Mouse (Mus musculus): ENCODE data around the gene Spink8. TPM values are rescaled to one million over a fixed set of nuclear protein-coding genes. Genes with fewer than 3 reads are reported as not detected.
"Not testable (repeated sequence)": the region's sequence is repeated elsewhere in the genome, so short reads cannot be mapped to it uniquely, and the experiment has no call there.

Spink8 gene
- 10 to 100 TPM; 60.8 to 71.0 TPM for total RNA-seq (2021)
- long read RNA-seq, experiment 1, transcript Spink8-202 (5 exons, 768 nt), result major isoform, 30 of 54 reads
- long read RNA-seq, experiment 1, transcript Spink8-201 (4 exons, 637 nt), result minor isoform, 22 of 54 reads
- long read RNA-seq, experiment 1, partial matches to known transcripts, result 1 of 54 reads
- long read RNA-seq, experiment 1, other reads (novel, unspliced or antisense), result 1 of 54 reads
- long read RNA-seq, experiment 2, transcript Spink8-202 (5 exons, 768 nt), result major isoform, 37 of 81 reads
- long read RNA-seq, experiment 2, transcript Spink8-201 (4 exons, 637 nt), result major isoform, 37 of 81 reads
- long read RNA-seq, experiment 2, partial matches to known transcripts, result 0 of 81 reads
- long read RNA-seq, experiment 2, other reads (novel, unspliced or antisense), result 7 of 81 reads

DNA sequence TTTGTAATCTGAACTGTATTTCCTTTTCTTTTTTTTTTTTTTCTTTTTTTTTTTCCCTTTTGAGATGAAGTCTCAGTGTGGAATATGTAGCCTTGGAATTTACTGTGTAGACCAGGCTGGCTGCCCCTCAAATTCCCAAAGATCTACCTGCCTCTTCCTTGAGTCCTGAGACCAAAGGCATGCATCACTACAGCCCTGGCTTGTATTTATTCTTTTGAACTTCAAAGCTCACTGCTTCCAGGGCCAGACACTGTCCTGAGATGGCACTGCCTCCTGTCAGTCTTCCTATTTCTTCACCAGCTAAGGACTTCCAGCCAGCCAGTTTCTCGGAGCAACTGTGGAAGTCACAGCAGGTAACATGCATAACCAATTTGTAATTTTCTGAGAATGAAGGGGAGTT, at the start of gene Spink8:
Gene Spink8 (plus strand): TSS at position 301 of the 400 bp plus-strand sequence.
- no peak for TF ChIP-seq CTCF (conservative IDR thresholded peaks at IDR 0.05)
- no peak within 1 kb of the TSS for H3K4me3 ChIP-seq
- no peak for DNase-seq (ENCODE audit: low spot score in 2 of 2)
- H3K27ac ChIP-seq, result no peak within 1 kb of the TSS

DNA sequence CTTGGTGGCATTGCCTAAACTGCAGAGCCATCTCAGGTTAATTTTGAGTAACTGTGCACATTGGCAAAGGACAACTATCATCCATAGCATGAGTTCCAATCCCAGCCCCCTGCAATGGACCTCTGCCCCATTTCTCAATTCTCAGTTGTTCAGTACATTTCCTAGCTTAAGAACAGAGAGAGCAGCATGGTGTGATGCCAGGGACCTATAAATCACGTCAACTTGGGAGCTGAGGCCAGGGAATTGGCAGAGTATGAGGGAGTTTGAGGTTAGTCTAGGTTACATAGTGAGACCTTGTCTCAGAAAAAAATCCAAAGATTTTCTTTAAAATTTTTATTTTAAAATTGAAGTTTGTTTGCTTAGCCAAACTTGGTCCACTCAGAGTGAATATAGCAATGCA, 45.2 kb upstream of the Spink8 start:
- not testable (repeated sequence) for DNase-seq (ENCODE audit: low spot score in 2 of 2); H3K27ac ChIP-seq; H3K4me3 ChIP-seq

DNA sequence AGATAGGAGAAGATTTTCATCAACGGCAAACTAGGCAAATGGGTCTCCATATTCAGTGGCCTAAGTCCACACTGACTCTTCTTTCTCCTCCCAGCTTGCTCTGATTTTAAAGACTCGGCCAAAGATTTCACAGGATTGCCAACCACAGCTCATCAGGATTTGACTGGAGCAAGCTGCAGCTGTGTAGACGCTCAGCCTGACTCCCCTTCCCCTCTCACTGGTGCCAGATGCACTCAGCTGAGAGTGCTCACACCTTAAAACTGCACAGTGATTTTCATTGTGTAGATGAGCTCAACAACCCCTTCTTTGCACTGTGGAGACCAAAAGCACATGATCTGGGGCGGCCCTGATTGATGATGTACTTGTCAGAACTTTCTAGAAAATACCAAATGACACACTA, 21.5 kb upstream of the Spink8 start, which contains the start of gene Fbxw27:
Gene Fbxw27 (minus strand): TSS at position 101 of the 400 bp plus-strand sequence.
- not testable (repeated sequence) for H3K27ac ChIP-seq; H3K4me3 ChIP-seq; DNase-seq (ENCODE audit: low spot score in 2 of 2)

DNA sequence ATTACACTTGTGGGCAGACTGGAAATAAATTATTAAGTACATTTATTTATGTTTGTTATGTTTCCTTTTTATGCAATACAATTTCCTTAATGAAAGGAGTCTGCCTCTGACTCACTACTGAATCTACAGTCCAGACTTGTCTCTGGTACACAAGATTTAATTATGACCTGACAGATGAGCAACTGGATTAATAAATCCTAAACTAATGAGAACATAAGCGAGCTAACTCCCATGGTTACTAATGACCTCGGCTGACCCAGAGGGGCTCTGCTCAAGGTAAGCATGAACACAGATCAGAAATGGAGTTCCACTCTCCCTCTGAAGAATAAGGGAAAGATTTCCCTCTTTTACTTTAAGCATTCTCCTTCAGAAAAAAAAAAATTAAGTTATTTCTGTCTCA, 16.9 kb upstream of the Spink8 start:
- no peak for DNase-seq (ENCODE audit: low spot score in 2 of 2)
- Histone ChIP-seq H3K27ac (no peak overlapping the region), H3K4me3 (no peak overlapping the region)
- no peak for TF ChIP-seq CTCF (conservative IDR thresholded peaks at IDR 0.05)

DNA sequence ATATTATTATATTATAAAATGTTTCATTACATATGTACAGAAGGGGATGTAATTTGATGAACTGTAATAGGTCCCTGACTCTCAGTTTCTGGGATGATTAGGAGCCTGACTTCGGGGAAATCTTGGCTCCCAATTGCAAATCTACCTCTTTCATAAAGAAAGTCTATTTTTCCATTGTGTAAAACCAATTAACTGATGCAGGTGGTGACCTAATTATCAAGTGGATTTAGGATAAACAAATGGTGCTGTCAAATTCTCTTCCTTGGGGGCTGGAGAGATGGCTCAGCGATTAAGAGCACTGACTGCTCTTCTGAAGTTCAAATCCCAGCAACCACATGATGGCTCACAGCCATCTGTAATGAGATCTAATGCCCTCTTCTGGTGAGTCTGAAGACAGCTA, 16.3 kb upstream of the Spink8 start:
- no peak; the same call in 1 of the 2 replicates for TF ChIP-seq CTCF (conservative IDR thresholded peaks at IDR 0.05)
- no peak overlapping the region for H3K4me3 ChIP-seq
- H3K27ac ChIP-seq, result no peak overlapping the region
- no peak for DNase-seq (ENCODE audit: low spot score in 2 of 2)

DNA sequence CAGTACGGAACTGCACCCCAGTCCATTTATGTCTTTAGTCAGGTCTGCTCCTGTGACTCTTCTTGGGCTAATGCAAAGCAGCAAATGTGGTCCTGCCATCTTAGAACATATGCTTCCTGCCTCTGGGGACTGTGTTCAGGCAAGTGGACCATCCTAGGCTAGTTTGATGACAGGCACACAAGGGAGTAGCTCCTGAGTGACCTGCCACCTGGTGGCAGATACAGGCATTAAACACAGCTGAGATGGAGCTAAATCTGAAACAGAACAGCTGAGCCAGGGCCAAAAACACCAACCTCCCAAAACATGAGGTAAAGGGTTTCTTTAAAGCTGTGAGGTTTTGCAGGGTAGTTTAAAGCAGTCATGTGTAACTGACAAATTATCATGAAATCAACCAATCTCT, 14.0 kb upstream of the Spink8 start:
- Histone ChIP-seq H3K27ac (no peak overlapping the region), H3K4me3 (no peak overlapping the region)
- peak in 1 of 2 experiments; percentile 10 for DNase-seq (ENCODE audit: low spot score in 2 of 2)
- peak; percentile 72 for TF ChIP-seq CTCF (conservative IDR thresholded peaks at IDR 0.05)

DNA sequence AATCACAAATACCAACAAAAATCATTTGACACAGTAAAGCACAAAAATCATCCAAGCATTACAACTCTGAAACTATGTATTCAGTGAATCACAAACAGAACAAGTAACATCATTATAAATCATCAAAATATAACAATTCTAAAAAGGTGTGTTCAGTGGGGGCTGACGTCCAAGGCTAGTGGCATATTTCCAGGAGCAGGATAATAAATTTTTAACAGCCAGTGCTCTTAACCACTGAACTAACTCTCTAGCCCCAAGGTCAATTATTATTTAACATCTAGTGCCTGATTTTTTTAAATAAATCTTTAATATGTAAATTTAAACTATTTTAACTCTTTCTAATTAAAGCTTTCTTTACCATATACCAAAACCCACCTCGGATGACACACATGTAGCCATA, 6.5 kb upstream of the Spink8 start:
- not testable (repeated sequence) for H3K27ac ChIP-seq; H3K4me3 ChIP-seq; DNase-seq (ENCODE audit: low spot score in 2 of 2)

DNA sequence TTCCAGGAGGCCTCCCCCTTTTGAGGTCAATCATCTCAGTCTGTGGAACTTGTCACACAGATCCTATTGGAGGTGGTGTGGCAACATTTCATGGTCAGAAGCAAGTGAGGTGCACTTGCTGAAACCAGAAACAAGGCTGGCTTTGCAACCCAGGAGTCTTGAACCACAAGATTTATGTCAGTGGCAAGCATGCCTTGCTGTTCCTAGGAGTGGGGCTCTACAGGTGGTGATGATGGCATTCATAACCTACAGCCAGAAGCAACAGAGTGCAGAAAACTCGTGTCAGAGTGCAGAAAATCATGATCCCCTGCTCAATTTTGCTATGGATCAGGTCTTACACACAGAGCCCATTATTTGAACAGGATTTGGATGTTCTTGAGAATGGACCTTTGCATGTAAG, 5.8 kb upstream of the Spink8 start:
- Histone ChIP-seq H3K4me3 (no peak overlapping the region), H3K27ac (no peak overlapping the region)
- DNase-seq (ENCODE audit: low spot score in 2 of 2), result no peak
- no peak for TF ChIP-seq CTCF (conservative IDR thresholded peaks at IDR 0.05)

DNA sequence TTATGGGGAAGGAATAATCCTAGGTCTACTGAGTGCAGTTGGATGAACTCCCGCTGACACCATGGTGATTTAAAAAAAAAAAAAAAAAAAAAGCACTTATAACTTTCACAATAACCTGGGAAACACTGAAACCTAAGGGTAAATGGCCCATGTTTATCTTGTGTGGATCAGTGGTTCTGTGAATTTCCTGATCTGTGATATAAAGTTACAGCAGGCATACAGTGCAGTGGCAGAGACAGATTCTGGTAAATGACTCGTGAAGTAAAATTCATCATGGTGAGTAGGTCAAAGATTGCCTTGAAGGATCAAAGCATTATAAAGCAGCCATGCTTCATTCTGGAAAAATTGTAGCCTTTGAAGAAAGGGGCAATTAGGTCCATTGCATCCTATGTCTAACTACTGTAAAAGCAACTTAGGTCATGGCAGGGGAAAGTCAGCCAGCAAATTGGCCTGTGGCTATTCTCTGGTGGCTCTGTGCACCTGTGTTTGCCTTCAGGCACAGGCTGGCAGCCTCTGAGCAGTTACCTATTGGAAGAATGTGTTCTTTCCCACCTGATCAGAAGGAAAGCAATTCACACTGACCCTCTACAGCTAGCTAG, 5.3 kb upstream of the Spink8 start:
- Histone ChIP-seq H3K27ac (no peak overlapping the region), H3K4me3 (no peak overlapping the region)
- no peak for DNase-seq (ENCODE audit: low spot score in 2 of 2)
- TF ChIP-seq CTCF (conservative IDR thresholded peaks at IDR 0.05), result no peak

DNA sequence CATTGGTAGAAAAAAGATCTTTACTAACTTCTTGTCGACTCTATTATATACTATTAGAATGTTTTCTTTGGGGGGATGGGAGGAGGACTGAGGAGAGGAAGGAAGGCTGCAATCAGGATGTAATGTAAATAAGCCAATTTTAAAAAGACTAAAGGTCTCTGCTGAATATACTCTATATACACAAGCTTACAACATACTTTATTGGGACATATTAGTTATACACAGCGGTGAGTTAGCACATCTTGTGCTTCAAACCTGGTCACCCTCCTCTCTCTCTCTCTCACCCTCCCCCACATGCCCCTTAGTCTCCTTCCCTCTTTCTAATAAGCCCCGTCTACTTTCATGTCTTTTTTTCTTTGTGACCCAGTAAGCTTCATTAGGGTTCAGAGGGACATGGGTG, 4.2 kb upstream of the Spink8 start:
- Histone ChIP-seq H3K4me3 (no peak overlapping the region), H3K27ac (no peak overlapping the region)
- TF ChIP-seq CTCF (conservative IDR thresholded peaks at IDR 0.05), result no peak
- DNase-seq (ENCODE audit: low spot score in 2 of 2), result no peak

DNA sequence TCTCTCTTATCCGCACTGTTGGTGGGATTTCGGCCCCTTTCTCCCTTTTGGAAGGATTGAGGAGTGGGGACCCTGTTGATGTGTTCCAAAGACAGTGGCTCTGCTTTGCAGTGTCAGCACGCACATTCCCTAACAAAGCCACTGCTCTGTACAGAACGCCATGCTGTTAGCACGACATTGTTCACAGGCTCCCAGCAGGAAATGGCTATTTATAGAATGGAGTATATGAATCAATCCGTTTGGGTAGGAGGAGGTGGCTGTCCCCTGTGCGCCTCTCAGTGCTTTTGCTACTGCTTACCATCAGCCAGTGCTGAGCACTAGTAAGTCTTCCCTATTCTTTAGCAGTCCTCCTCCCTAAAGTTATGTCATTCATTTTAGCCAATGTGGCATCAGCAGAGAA, 1.3 kb downstream of the Spink8 start:
- Histone ChIP-seq H3K27ac (peak overlapping the region; percentile 55; the same call in 1 of the 2 replicates), H3K4me3 (no peak overlapping the region)
- DNase-seq (ENCODE audit: low spot score in 2 of 2), result peak in 1 of 2 experiments; percentile 7
- TF ChIP-seq CTCF (conservative IDR thresholded peaks at IDR 0.05), result no peak

DNA sequence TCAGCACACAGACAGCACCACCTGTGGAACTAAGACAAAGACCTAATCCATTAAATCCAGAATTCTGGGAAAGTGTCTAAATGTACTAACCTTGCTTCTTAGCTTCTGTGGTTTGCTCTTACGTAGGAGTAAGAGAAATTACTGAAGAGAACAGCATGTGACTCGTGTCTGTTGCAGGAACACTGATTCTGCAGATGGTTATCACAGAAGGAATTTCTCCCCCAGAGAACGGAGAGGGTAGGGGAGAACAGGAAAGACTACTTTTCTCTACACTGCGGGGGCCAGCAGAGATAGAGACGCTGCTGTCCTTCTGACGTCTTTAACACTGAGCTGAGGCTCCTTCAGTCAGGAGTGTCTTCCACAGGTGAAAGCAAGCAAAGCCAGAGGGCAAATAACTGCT, 4.3 kb downstream of the Spink8 start:
- peak; percentile 19 to 72 for DNase-seq (ENCODE audit: low spot score in 2 of 2)
- H3K4me3 ChIP-seq, result peak overlapping the region; percentile 32
- peak overlapping the region; percentile 77 for H3K27ac ChIP-seq
- no peak for TF ChIP-seq CTCF (conservative IDR thresholded peaks at IDR 0.05)

DNA sequence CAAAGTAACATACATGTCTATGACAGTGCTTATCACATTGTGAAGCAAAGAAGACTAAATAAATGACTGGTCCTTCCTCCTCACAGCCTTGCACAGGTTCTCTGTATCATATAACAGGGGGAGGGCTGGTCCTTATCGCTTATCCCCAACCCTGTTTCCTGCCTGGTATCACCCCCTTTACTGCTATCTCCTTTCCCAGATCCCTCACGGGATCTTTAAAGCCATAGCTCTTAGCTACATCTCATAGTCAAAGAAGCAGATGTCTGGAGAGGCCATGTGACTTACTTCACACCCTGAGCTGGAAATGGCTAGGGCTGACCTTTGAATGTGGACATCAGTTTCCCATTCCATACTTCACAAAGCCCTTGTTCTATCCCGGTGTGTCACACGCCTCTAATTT, 13.7 kb downstream of the Spink8 start:
- no peak for DNase-seq (ENCODE audit: low spot score in 2 of 2)
- TF ChIP-seq CTCF (conservative IDR thresholded peaks at IDR 0.05), result no peak
- Histone ChIP-seq H3K27ac (no peak overlapping the region), H3K4me3 (no peak overlapping the region)

DNA sequence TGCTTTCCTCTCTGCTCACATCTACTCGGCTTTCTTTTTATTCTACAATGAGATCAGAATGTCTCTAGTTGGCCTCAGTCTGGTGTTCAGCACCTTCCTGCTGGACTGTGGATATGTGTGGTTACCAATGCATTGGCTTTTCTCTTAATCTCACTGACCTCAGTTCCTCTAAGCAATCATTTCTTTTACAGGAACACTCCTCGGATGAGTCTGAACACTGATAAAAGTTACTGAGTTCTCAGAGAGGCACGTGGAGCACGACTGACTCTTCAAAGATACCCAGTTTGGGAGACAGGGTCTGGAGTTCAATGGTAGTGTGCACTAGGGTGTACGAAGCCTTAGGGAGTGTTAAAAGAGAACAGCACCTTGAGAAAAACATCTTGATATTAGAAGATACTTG, 14.1 kb downstream of the Spink8 start:
- TF ChIP-seq CTCF (conservative IDR thresholded peaks at IDR 0.05), result no peak
- DNase-seq (ENCODE audit: low spot score in 2 of 2), result no peak
- Histone ChIP-seq H3K4me3 (no peak overlapping the region), H3K27ac (no peak overlapping the region)
